Mouse (Mus musculus) midbrain, embryonic 13.5 days (tissue): ENCODE results near the gene Rasgrp2. TPM values are rescaled to one million over a fixed set of nuclear protein-coding genes. Genes with fewer than 3 reads are reported as not detected.

ENCODE experiments used
- ATAC-seq: fragments of 200-750 bp; cut with Nextera tagmentation; 2 replicates; pipeline ENCODE4 v1.8.0; 2017; ENCODE audit warnings: mild to moderate bottlenecking, moderate TSS enrichment, moderate library complexity
- H3K27ac ChIP-seq: fragments of 300-500 bp; sonication (generic); 2 replicates; pipeline ENCODE4 v1.5.1; 2015; ENCODE audit warnings: inconsistent platforms, mild to moderate bottlenecking, moderate library complexity
- H3K27me3 ChIP-seq: fragments of 300-500 bp; sonication (generic); 2 replicates; pipeline ENCODE4 v1.6.1; 2015; ENCODE audit warnings: mild to moderate bottlenecking, inconsistent platforms
- H3K36me3 ChIP-seq: fragments of 300-500 bp; sonication (generic); 2 replicates; pipeline ENCODE4 v1.6.1; 2015; ENCODE audit warnings: mild to moderate bottlenecking, inconsistent platforms
- H3K4me1 ChIP-seq: fragments of 300-500 bp; sonication (generic); replicated peaks from 2 replicates; pipeline ENCODE4 v1.6.1; 2015; ENCODE audit warnings: inconsistent platforms
- H3K4me2 ChIP-seq: fragments of 300-500 bp; sonication (generic); replicated peaks from 2 replicates; pipeline ENCODE4 v1.6.1; 2015; ENCODE audit warnings: moderate library complexity, mild to moderate bottlenecking, inconsistent platforms
- H3K4me3 ChIP-seq: fragments of 300-500 bp; sonication (generic); replicated peaks from 2 replicates; pipeline ENCODE4 v1.5.1; 2015; ENCODE audit warnings: mild to moderate bottlenecking, inconsistent platforms
- H3K9ac ChIP-seq: fragments of 300-500 bp; sonication (generic); replicated peaks from 2 replicates; pipeline ENCODE4 v1.6.1; 2015; ENCODE audit warnings: mild to moderate bottlenecking, inconsistent platforms
- H3K9me3 ChIP-seq: fragments of 300-500 bp; sonication (generic); 2 replicates; pipeline ENCODE4 v1.6.1; 2016; ENCODE audit warnings: mild to moderate bottlenecking, inconsistent platforms
- WGBS: fragments of 180-500 bp; shearing (Covaris S2); methylation state at CpG from one replicate; pipeline ENCODE4 v1.1.7; 2015; 5-methylcytosine and 5-hydroxymethylcytosine counted together
- polyA plus RNA-seq: library from polyadenylated mRNA; unstranded; fragments of >200 nt; fragmentation: Nextera tagmentation; extraction: Ambion mirVana; gene quantifications from 2 replicates; pipeline ENCODE4 v1.2.1, GENCODE M21; 2015

The Rasgrp2 gene
- polyA plus RNA-seq, 1 experiment from 2014 or later: 28.5 TPM

DNA sequence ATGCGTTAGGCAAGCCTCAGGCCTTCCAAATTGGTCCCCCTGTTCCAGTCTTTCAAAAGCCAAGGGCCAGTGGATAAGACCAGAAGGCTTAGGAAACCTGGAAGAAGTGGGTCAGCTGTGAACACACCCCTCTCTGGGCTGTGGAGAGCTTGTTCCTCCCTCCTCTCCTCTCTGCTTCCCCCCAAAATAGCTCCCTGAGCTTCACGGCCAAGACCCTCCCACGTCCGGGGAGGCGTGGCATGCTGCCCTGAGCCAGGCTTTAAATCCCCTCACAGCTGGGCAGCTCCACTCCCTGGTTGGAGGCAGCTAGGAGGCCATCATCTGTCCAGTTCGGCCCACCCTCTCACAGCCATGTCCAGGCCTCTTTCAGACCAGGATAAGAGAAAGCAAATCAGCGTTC, 15.0 kb upstream of the Rasgrp2 start, which contains the start of gene Pygm:
TSS of gene Pygm (plus strand) at position 272 of the 400 bp plus-strand sequence.
- 11% methylated on average over 7 of the region's 7 CpGs for WGBS
- H3K4me1 ChIP-seq: peaks cover 18% of the 10 kb centered on the region
- H3K9me3 ChIP-seq: no peaks in the 10 kb centered on the region
- H3K4me3 ChIP-seq: no peak within 1 kb of the TSS
- H3K36me3 ChIP-seq: peaks cover 8% of the 10 kb centered on the region; the same call in 1 of the 2 replicates
- peaks cover 4% of the 10 kb centered on the region; the same call in 1 of the 2 replicates for H3K27me3 ChIP-seq
- H3K27ac ChIP-seq: 0 out of 2 replicates have a peak within 1 kb of the TSS, but pooled peaks have one; percentile 9
- peak; percentile 25; the same call in 1 of the 2 replicates for ATAC-seq
- 0 out of 2 replicates have a peak within 1 kb of the TSS, but pooled peaks have one; percentile 32 for H3K9ac ChIP-seq
- no peak within 1 kb of the TSS for H3K4me2 ChIP-seq

DNA sequence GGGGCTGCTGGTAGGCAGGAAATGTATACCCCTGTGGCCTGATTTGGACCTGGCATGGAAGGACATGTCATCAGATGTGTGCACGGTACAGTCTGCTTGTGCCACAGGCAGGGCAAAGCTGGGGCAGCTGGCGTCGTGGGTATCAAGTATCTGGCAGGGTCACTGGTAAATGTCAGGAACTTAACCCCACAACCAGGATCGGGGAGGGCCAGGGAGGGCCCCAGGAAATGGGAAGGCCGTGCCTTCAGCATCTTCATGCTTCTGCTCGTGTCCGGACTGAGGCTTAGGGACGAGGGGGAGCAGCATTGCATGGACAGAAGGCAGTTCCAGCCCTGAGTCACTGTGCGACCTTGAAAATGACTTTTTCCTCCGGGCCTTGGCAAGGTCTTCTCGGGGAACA, 14.2 kb upstream of the Rasgrp2 start:
- WGBS: 88% methylated on average over 11 of the region's 11 CpGs
- no peak overlapping the region for H3K4me2 ChIP-seq
- no peak overlapping the region for H3K9ac ChIP-seq
- H3K27ac ChIP-seq: no peak overlapping the region
- no peak overlapping the region for H3K4me3 ChIP-seq
- peaks cover 4% of the 10 kb centered on the region; the same call in 1 of the 2 replicates for H3K27me3 ChIP-seq
- H3K36me3 ChIP-seq: 0 out of 2 replicates have a peak, but pooled peaks cover 4% of the 10 kb centered on the region
- H3K9me3 ChIP-seq: no peaks in the 10 kb centered on the region
- H3K4me1 ChIP-seq: peaks cover 25% of the 10 kb centered on the region
- no peak for ATAC-seq

- Histone ChIP-seq H3K36me3 (0 out of 2 replicates have a peak, but pooled peaks cover 4% of the 10 kb centered on the region), H3K9me3 (no peaks in the 10 kb centered on the region), H3K4me3 (no peak overlapping the region), H3K27ac (no peak overlapping the region), H3K27me3 (peaks cover 4% of the 10 kb centered on the region; the same call in 1 of the 2 replicates), H3K4me1 (peaks cover 25% of the 10 kb centered on the region), H3K9ac (no peak overlapping the region), H3K4me2 (no peak overlapping the region)
- 78% methylated on average over 5 of the region's 5 CpGs for WGBS
- ATAC-seq: no peak
Observed at GRCm38 (mm10) chr19:6385419-6385818, 13.7 kb upstream of the Rasgrp2 start.

GRCm38 (mm10) chr19:6385821-6386220, 13.3 kb upstream of the Rasgrp2 start:
- H3K4me3 ChIP-seq: no peak overlapping the region
- H3K9me3 ChIP-seq: no peaks in the 10 kb centered on the region
- H3K9ac ChIP-seq: no peak overlapping the region

GRCm38 (mm10) chr19:6386234-6386633, 12.9 kb upstream of the Rasgrp2 start:
- WGBS: 65% methylated on average over 9 of the region's 9 CpGs
- ATAC-seq: no peak
- Histone ChIP-seq H3K9ac (no peak overlapping the region), H3K27me3 (peaks cover 4% of the 10 kb centered on the region; the same call in 1 of the 2 replicates), H3K4me3 (no peak overlapping the region), H3K27ac (no peak overlapping the region), H3K9me3 (no peaks in the 10 kb centered on the region), H3K4me2 (no peak overlapping the region), H3K36me3 (no peaks in the 10 kb centered on the region), H3K4me1 (peaks cover 25% of the 10 kb centered on the region)

More at GRCm38 (mm10) chr19:6385821-6386220, 13.3 kb upstream of the Rasgrp2 start:
- H3K36me3 ChIP-seq: 0 out of 2 replicates have a peak, but pooled peaks cover 2% of the 10 kb centered on the region
- H3K4me1 ChIP-seq: peaks cover 25% of the 10 kb centered on the region
- no peak overlapping the region for H3K4me2 ChIP-seq
- H3K27ac ChIP-seq: no peak overlapping the region
- WGBS: 90% methylated on average over 7 of the region's 7 CpGs
- no peak for ATAC-seq
- peaks cover 4% of the 10 kb centered on the region; the same call in 1 of the 2 replicates for H3K27me3 ChIP-seq

DNA sequence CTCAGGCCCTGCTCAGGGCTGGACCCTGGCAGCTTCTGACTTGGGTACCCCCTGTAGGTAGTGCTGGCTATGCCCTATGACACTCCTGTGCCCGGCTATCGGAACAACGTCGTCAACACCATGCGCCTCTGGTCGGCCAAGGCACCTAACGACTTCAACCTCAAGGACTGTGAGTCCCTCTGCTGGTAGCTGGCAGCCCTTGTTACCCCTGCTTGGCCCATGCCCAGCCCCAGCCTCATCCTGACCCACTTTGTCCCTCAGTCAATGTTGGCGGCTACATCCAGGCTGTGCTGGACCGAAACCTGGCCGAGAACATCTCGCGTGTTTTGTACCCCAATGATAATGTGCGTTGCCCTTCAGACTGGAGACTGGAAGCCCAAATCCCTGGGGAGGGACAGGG, 11.1 kb upstream of the Rasgrp2 start:
- no peak for ATAC-seq
- WGBS: 85% methylated on average over 13 of the region's 13 CpGs
- Histone ChIP-seq H3K4me1 (peaks cover 25% of the 10 kb centered on the region), H3K9me3 (no peaks in the 10 kb centered on the region), H3K9ac (no peak overlapping the region), H3K4me2 (no peak overlapping the region), H3K27ac (no peak overlapping the region), H3K36me3 (no peaks in the 10 kb centered on the region), H3K27me3 (peaks cover 4% of the 10 kb centered on the region; the same call in 1 of the 2 replicates), H3K4me3 (no peak overlapping the region)

DNA sequence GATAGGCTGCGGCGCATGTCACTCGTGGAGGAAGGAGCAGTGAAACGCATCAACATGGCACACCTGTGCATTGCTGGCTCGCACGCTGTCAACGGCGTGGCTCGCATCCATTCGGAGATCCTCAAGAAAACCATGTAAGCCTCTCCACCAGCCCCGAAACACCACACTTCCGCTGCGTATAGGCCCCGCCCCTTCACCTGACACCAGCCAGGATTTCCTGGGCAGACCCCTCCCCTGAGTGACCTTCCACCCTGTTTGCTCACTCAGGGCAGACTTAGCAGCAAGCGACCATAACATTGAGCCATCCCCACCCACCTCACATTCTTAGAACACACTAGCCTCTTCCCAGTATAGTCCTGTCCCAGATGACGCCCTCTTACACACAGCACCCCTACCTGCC, 9.3 kb upstream of the Rasgrp2 start:
- Histone ChIP-seq H3K9ac (peak overlapping the region; percentile 44), H3K4me1 (peaks cover 9% of the 10 kb centered on the region), H3K27me3 (peaks cover 4% of the 10 kb centered on the region; the same call in 1 of the 2 replicates), H3K9me3 (no peaks in the 10 kb centered on the region), H3K4me2 (peak overlapping the region; percentile 50), H3K36me3 (no peaks in the 10 kb centered on the region), H3K27ac (no peak overlapping the region), H3K4me3 (peak overlapping the region; percentile 24)
- WGBS: 5% methylated on average over 16 of the region's 16 CpGs
- ATAC-seq: peak; percentile 35; the same call in 1 of the 2 replicates

DNA sequence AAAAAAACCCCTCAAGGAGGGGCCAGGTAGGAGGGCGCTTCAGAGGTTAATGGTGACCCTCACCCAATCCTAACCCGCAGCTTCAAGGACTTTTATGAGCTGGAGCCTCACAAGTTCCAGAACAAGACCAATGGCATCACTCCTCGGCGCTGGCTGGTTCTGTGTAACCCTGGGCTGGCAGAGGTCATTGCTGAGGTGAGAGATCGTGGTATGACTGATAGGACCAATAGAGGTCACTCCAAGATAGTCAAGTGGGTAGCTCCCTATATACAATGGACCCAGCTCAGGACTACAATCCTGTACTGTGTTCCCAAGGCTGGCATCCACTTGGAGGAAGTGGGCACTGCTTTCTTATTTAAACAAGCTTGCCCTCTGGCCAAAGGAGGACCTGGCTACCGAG, 8.9 kb upstream of the Rasgrp2 start:
- H3K27ac ChIP-seq: no peak overlapping the region
- no peaks in the 10 kb centered on the region for H3K36me3 ChIP-seq
- no peak overlapping the region for H3K9ac ChIP-seq
- H3K27me3 ChIP-seq: peaks cover 4% of the 10 kb centered on the region; the same call in 1 of the 2 replicates
- peaks cover 7% of the 10 kb centered on the region for H3K4me1 ChIP-seq
- no peaks in the 10 kb centered on the region for H3K9me3 ChIP-seq
- ATAC-seq: no peak; the same call in 1 of the 2 replicates
- H3K4me2 ChIP-seq: no peak overlapping the region
- 62% methylated on average over 6 of the region's 6 CpGs for WGBS
- H3K4me3 ChIP-seq: no peak overlapping the region

DNA sequence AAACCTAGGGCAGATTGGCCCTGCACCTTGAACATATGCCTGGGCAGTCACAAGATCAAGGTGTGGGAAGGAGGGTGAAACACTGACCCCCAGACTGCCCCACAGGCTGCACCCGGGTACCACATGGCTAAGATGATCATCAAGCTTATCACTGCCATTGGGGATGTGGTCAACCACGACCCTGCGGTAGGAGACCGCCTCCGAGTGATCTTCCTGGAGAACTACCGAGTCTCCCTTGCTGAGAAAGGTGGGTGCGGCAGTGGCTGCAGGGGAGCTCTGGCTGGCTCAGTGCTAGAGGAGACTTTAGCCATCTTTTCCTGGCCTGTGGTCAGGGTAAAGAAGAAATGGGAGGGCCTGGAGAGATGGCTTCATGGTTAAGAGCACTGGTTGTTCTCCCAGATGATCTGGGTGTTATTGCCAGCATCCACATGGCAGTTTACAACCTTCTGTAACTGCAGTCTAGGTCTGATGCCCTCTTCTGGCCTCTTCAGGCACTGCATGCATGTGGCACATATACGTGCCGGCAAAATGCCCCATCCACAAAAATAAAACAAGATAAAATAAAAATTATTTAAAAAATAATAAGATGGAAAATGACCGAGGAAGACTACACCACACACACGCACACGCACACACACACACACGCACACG, 6.3 kb upstream of the Rasgrp2 start:
- peaks cover 7% of the 10 kb centered on the region for H3K4me1 ChIP-seq
- H3K4me3 ChIP-seq: no peak overlapping the region
- H3K27ac ChIP-seq: no peak overlapping the region
- WGBS: 96% methylated on average over 14 of the region's 14 CpGs
- H3K4me2 ChIP-seq: no peak overlapping the region
- ATAC-seq: no peak
- H3K36me3 ChIP-seq: no peaks in the 10 kb centered on the region
- H3K27me3 ChIP-seq: peaks cover 7% of the 10 kb centered on the region; the same call in 1 of the 2 replicates
- H3K9me3 ChIP-seq: no peaks in the 10 kb centered on the region
- H3K9ac ChIP-seq: no peak overlapping the region

DNA sequence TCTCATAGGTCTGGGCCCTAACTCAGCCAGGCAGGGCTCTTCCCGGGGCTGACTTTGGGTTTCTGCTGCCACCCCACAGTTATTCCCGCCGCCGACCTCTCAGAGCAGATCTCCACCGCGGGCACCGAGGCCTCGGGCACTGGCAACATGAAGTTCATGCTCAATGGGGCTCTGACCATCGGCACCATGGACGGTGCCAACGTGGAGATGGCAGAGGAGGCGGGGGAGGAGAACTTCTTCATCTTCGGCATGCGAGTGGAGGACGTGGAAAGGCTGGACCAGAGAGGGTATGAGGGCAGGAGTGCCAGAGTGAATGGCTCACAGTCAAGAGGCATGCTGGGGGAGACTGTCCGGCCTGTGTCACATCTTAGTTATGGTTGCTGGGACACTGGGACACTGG, 5.5 kb upstream of the Rasgrp2 start:
- no peak overlapping the region for H3K27ac ChIP-seq
- no peaks in the 10 kb centered on the region for H3K9me3 ChIP-seq
- no peak overlapping the region for H3K4me2 ChIP-seq
- peaks cover 13% of the 10 kb centered on the region for H3K4me1 ChIP-seq
- no peak overlapping the region for H3K9ac ChIP-seq
- 92% methylated on average over 16 of the region's 16 CpGs for WGBS
- peaks cover 7% of the 10 kb centered on the region; the same call in 1 of the 2 replicates for H3K27me3 ChIP-seq
- ATAC-seq: no peak
- H3K36me3 ChIP-seq: no peaks in the 10 kb centered on the region
- no peak overlapping the region for H3K4me3 ChIP-seq

DNA sequence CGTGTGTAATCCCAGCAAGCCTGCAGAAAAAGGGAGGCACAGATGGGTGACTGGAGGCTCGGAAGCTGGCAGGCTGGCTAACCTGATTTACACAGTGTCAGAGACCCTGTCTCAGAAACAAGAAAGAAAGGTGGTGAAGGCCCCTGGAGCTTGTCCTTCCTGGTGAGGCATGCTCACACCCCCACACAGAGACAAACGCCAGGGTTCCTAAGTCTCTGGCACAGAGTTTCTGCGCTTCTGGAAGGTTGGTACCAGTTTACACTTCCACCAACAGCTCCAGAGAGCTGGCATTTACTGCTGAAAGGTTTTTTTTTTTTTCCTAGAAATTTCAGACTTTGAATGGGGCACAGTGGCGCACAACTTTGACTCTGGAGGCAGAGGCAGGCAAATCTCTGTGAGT, 2.9 kb upstream of the Rasgrp2 start:
- H3K27ac ChIP-seq: no peak overlapping the region
- WGBS: 82% methylated on average over 5 of the region's 5 CpGs

DNA sequence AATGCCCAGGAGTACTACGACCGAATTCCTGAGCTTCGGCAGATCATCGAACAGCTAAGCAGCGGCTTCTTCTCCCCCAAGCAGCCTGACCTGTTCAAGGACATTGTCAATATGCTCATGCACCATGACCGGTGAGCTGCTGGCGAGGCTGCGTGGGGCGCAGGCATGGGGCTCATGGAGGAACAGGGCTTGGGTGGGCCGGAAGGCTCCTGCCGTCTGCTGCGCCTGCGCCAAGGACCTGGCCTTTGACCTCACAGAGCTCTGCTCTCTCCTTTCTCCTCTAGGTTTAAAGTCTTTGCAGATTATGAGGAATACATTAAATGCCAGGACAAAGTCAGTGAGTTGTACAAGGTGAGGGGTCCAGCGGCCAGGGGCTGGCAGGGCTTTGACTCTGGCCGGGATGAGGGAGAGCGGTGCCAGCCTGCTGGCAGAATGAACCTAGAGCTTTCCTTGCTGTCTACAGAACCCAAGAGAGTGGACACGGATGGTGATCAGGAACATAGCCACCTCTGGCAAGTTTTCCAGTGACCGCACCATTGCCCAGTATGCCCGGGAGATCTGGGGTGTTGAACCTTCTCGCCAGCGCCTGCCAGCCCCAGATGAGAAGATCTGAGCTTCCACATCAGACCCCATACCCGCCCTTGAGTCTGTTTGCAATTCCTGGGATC, 1.4 kb upstream of the Rasgrp2 start:
- no peaks in the 10 kb centered on the region for H3K36me3 ChIP-seq
- peaks cover 30% of the 10 kb centered on the region for H3K27me3 ChIP-seq
- H3K9ac ChIP-seq: no peak overlapping the region
- ATAC-seq: no peak
- H3K4me1 ChIP-seq: peaks cover 40% of the 10 kb centered on the region
- H3K9me3 ChIP-seq: no peaks in the 10 kb centered on the region
- no peak overlapping the region for H3K27ac ChIP-seq
- no peak overlapping the region for H3K4me3 ChIP-seq
- 87% methylated on average over 22 of the region's 22 CpGs for WGBS
- peak overlapping the region; percentile 97; the same call in 1 of the 2 replicates for H3K4me2 ChIP-seq

More for the DNA sequence above, 2.9 kb upstream of the Rasgrp2 start:
- H3K9ac ChIP-seq: no peak overlapping the region
- H3K9me3 ChIP-seq: no peaks in the 10 kb centered on the region
- no peak overlapping the region for H3K4me3 ChIP-seq
- peaks cover 30% of the 10 kb centered on the region for H3K4me1 ChIP-seq
- ATAC-seq: no peak
- H3K4me2 ChIP-seq: no peak overlapping the region
- H3K27me3 ChIP-seq: peaks cover 15% of the 10 kb centered on the region
- no peaks in the 10 kb centered on the region for H3K36me3 ChIP-seq
